Mouse (Mus musculus) intestine, postnatal 0 days (tissue): ENCODE results near the gene Tns1. TPM values are rescaled to one million over a fixed set of nuclear protein-coding genes. Genes with fewer than 3 reads are reported as not detected.
A peak's percentile ranks its signal among the peaks of the same experiment; 100 is the strongest.

Experiments used
- ATAC-seq: fragments of 200-750 bp; cut with Nextera tagmentation; 2 replicates; pipeline ENCODE4 v1.8.0; 2017; ENCODE audit warnings: mild to moderate bottlenecking, moderate TSS enrichment, moderate library complexity
- H3K27ac ChIP-seq: fragments of 300-500 bp; sonication (generic); 2 replicates; pipeline ENCODE4 v1.5.1; 2014; ENCODE audit warnings: mild to moderate bottlenecking, low read depth, low read length, moderate library complexity
- H3K27me3 ChIP-seq: fragments of 300-500 bp; sonication (generic); replicated peaks from 2 replicates; pipeline ENCODE4 v1.6.1; 2014; ENCODE audit warnings: low read length, mixed read lengths; ENCODE audit not compliant: control insufficient read depth, insufficient read depth
- H3K36me3 ChIP-seq: fragments of 300-500 bp; sonication (generic); 2 replicates; pipeline ENCODE4 v1.6.1; 2014; ENCODE audit warnings: mild to moderate bottlenecking, moderate library complexity; ENCODE audit not compliant: control insufficient read depth, insufficient read depth
- H3K4me1 ChIP-seq: fragments of 300-500 bp; sonication (generic); replicated peaks from 2 replicates; pipeline ENCODE4 v1.6.1; 2014; ENCODE audit warnings: antibody characterized with exemption, low read length, mixed read lengths; ENCODE audit not compliant: control insufficient read depth, insufficient read depth
- H3K4me2 ChIP-seq: fragments of 300-500 bp; sonication (generic); replicated peaks from 2 replicates; pipeline ENCODE4 v1.6.1; 2014; ENCODE audit warnings: low read depth, mild to moderate bottlenecking, moderate library complexity
- H3K4me3 ChIP-seq: fragments of 300-500 bp; sonication (generic); 2 replicates; pipeline ENCODE4 v1.5.1; 2014; ENCODE audit warnings: low read depth, low read length
- H3K9ac ChIP-seq: fragments of 300-500 bp; sonication (generic); 2 replicates; pipeline ENCODE4 v1.6.1; 2014; ENCODE audit warnings: mild to moderate bottlenecking, low read depth, low read length
- H3K9me3 ChIP-seq: fragments of 300-500 bp; sonication (generic); 2 replicates; pipeline ENCODE4 v1.6.1; 2016; ENCODE audit warnings: mixed run types; ENCODE audit not compliant: control insufficient read depth
- CTCF ChIP-seq: sonication (generic); IDR thresholded peaks from 2 replicates; pipeline ENCODE4 v1.5.1; 2016; ENCODE audit warnings: low read depth, mild to moderate bottlenecking, control low read depth, antibody characterized with exemption, moderate library complexity
- WGBS: fragments of 180-500 bp; shearing (Covaris S2); extraction: QIAGEN DNeasy Blood & Tissue Kit; methylation state at CpG from one replicate; pipeline ENCODE4 v1.1.7; 2014; 5-methylcytosine and 5-hydroxymethylcytosine counted together
- polyA plus RNA-seq: library from polyadenylated mRNA; unstranded; fragments of >200 nt; fragmentation: Nextera tagmentation; extraction: Ambion mirVana; gene quantifications from 2 replicates; pipeline ENCODE4 v1.2.1, GENCODE M21; 2015

Tns1 gene
- polyA plus RNA-seq, 1 experiment from 2014 or later: 21.5 TPM

DNA sequence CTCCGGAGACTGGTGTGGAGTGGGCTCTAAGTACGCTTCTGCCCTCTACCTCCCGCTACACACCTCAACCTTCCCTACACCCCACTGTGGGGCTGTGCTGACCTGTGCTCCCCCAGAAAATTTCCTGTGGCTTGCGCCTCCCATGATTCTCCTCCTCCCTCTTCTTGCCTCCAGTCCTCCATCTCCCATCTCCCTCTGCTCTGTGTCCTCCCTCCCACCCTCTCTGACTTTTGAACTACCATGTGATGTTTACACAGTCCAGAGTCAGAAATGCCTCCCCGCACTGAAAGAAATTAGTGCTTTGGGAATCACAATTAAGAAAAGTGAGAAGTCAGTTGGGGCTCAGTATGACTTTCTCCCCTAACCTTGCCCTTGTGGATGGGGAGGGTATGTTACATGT lies 64.7 kb downstream of the Tns1 start:
- Histone ChIP-seq H3K4me1 (no peaks in the 10 kb centered on the region), H3K9me3 (no peaks in the 10 kb centered on the region), H3K27ac (no peak overlapping the region), H3K4me2 (no peak overlapping the region), H3K27me3 (no peaks in the 10 kb centered on the region), H3K4me3 (no peak overlapping the region), H3K9ac (no peak overlapping the region), H3K36me3 (no peaks in the 10 kb centered on the region)
- no peak for TF ChIP-seq CTCF
- ATAC-seq: no peak
- WGBS: 82% methylated on average over 5 of the region's 5 CpGs

DNA sequence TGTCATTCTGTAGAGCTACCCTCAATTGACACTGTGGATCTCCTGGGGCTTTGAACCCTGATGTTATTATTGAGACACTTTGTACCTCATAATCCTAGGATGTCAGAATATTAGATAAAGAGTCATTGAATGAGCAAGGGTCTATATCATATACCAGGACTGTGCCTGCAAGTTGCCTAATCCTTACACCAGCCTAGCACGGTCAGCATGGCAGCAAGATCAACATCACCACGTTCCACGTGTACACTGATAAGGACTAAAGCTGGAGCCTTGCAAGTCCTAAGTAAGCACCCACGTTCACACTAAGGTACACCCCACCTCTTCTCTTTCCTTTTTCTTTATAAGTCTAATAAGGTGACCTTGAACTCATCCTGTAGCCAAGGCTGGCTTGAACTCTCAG lies 65.5 kb downstream of the Tns1 start:
- peak; percentile 64 for ATAC-seq
- no peaks in the 10 kb centered on the region for H3K9me3 ChIP-seq
- no peaks in the 10 kb centered on the region for H3K36me3 ChIP-seq
- no peak overlapping the region for H3K9ac ChIP-seq
- TF ChIP-seq CTCF: no peak
- 40% methylated on average over 4 of the region's 4 CpGs for WGBS
- H3K4me1 ChIP-seq: no peaks in the 10 kb centered on the region
- no peak overlapping the region for H3K4me3 ChIP-seq
- H3K4me2 ChIP-seq: no peak overlapping the region
- H3K27me3 ChIP-seq: no peaks in the 10 kb centered on the region
- no peak overlapping the region for H3K27ac ChIP-seq

DNA sequence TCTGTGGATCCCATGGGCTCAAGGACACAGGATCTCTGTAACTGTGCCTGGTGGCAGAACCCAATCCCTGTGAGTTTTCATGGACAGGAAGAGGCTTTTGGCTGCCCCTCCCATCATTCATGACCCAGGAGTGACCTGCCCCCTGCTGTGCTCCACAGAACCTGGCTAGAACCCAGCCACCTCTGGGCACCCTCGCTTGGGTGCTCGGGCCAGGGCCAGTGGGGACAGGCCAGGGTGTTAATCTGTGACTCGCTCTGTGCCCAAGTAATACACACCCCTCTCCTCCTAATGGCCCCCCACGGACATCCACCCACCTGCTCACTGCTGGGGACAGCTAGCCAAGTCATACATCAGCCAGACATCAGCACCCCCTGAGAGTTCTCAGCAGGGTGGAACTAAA lies 65.9 kb downstream of the Tns1 start:
- WGBS: 78% methylated on average over 4 of the region's 4 CpGs
- no peak overlapping the region for H3K9ac ChIP-seq
- peak; percentile 9; the same call in 1 of the 2 replicates for ATAC-seq

GRCm38 (mm10) chr1:74057501-74057900 lies 66.7 kb downstream of the Tns1 start:
- no peaks in the 10 kb centered on the region for H3K9me3 ChIP-seq
- no peaks in the 10 kb centered on the region for H3K36me3 ChIP-seq
- H3K4me3 ChIP-seq: no peak overlapping the region
- 81% methylated on average over 5 of the region's 5 CpGs for WGBS
- H3K4me1 ChIP-seq: no peaks in the 10 kb centered on the region
- no peak overlapping the region for H3K4me2 ChIP-seq
- ATAC-seq: no peak
- no peak overlapping the region for H3K27ac ChIP-seq
- H3K9ac ChIP-seq: no peak overlapping the region
- H3K27me3 ChIP-seq: no peaks in the 10 kb centered on the region
- no peak for TF ChIP-seq CTCF

More for the DNA sequence above, 65.9 kb downstream of the Tns1 start:
- Histone ChIP-seq H3K9me3 (no peaks in the 10 kb centered on the region), H3K27ac (no peak overlapping the region; the same call in 1 of the 2 replicates), H3K36me3 (no peaks in the 10 kb centered on the region), H3K27me3 (no peaks in the 10 kb centered on the region), H3K4me1 (no peaks in the 10 kb centered on the region), H3K4me2 (no peak overlapping the region), H3K4me3 (no peak overlapping the region)
- TF ChIP-seq CTCF: no peak

GRCm38 (mm10) chr1:74055552-74055951 lies 68.7 kb downstream of the Tns1 start:
- no peaks in the 10 kb centered on the region for H3K36me3 ChIP-seq
- H3K4me2 ChIP-seq: no peak overlapping the region
- H3K4me3 ChIP-seq: no peak overlapping the region
- 84% methylated on average over 4 of the region's 4 CpGs for WGBS
- no peaks in the 10 kb centered on the region for H3K4me1 ChIP-seq
- H3K9me3 ChIP-seq: no peaks in the 10 kb centered on the region
- no peak for TF ChIP-seq CTCF
- H3K9ac ChIP-seq: no peak overlapping the region
- ATAC-seq: no peak
- no peaks in the 10 kb centered on the region for H3K27me3 ChIP-seq
- no peak overlapping the region for H3K27ac ChIP-seq

- Histone ChIP-seq H3K9ac (no peak overlapping the region), H3K4me1 (no peaks in the 10 kb centered on the region), H3K27me3 (no peaks in the 10 kb centered on the region), H3K4me3 (no peak overlapping the region), H3K4me2 (no peak overlapping the region), H3K9me3 (no peaks in the 10 kb centered on the region), H3K27ac (no peak overlapping the region), H3K36me3 (no peaks in the 10 kb centered on the region)
- TF ChIP-seq CTCF: no peak
- 63% methylated on average over 3 of the region's 3 CpGs for WGBS
- ATAC-seq: no peak
Observed at GRCm38 (mm10) chr1:74054471-74054870, 69.8 kb downstream of the Tns1 start.

DNA sequence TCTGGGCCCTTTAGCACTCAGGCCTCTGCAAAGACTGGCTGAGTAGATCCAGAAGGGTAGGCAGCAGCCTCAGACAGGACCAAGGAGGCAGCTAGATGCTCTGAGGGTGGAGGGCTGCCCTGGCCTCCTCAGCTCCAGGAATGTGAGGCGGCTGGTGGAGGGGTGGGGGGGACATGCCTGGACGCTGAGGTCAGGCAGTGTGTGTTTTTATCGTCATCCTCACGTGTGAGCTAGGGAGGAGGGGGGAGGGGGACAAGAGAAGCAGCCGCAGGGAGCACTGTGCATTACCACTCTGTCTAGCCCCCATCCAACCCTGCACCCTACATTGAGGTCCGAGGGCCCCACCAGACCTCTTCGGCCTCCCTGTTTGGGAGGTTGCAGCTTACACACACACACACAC lies 70.2 kb downstream of the Tns1 start:
- H3K4me3 ChIP-seq: no peak overlapping the region
- no peak overlapping the region for H3K9ac ChIP-seq
- no peaks in the 10 kb centered on the region for H3K4me1 ChIP-seq
- no peaks in the 10 kb centered on the region for H3K36me3 ChIP-seq
- H3K9me3 ChIP-seq: no peaks in the 10 kb centered on the region
- no peak overlapping the region for H3K4me2 ChIP-seq
- H3K27ac ChIP-seq: no peak overlapping the region
- no peak for ATAC-seq
- H3K27me3 ChIP-seq: no peaks in the 10 kb centered on the region
- no peak for TF ChIP-seq CTCF
- WGBS: 38% methylated on average over 7 of the region's 7 CpGs
